Mouse (Mus musculus) brain, embryonic 14.5 days (tissue): ENCODE results near the gene Smchd1. TPM values are rescaled to one million over a fixed set of nuclear protein-coding genes. Genes with fewer than 3 reads are reported as not detected.

Experiments
- DNase-seq: peaks from one replicate; pipeline ENCODE4 v3.0.0-alpha.2; 2011; ENCODE audit warnings: low read depth
- CTCF ChIP-seq: fragments of 200-500 bp; IDR thresholded peaks from 2 replicates; pipeline ENCODE4 v1.5.1; 2012; ENCODE audit warnings: inconsistent platforms, mild to moderate bottlenecking, moderate library complexity, borderline replicate concordance; ENCODE audit not compliant: insufficient read depth, insufficient read length; ENCODE audit errors: extremely low read depth
- POLR2A ChIP-seq: fragments of 200-500 bp; IDR thresholded peaks from 2 replicates; pipeline ENCODE4 v1.6.1; 2012; ENCODE audit warnings: mild to moderate bottlenecking, inconsistent platforms, borderline replicate concordance; ENCODE audit not compliant: poor library complexity, insufficient read depth, insufficient read length, severe bottlenecking; ENCODE audit errors: extremely low read depth
- polyA plus RNA-seq: library from polyadenylated mRNA; depleted of rRNA; stranded (reverse); fragments of >200 nt; gene quantifications from 2 replicates; pipeline ENCODE4 v1.2.3, GENCODE M21; 2012; rRNA removed

Gene Smchd1
- 33.7 and 41.3 TPM in 2 replicates for polyA plus RNA-seq

- peak; percentile 98 for DNase-seq
- no peak for TF ChIP-seq CTCF
- peak; percentile 56 for TF ChIP-seq POLR2A
Measured at GRCm38 (mm10) chr17:71474762-71475704, at the start of gene Smchd1. TSS of gene Smchd1 (minus strand) at chr17:71475343.

- no peak for TF ChIP-seq POLR2A
- no peak for TF ChIP-seq CTCF
- no peak for DNase-seq
Measured at GRCm38 (mm10) chr17:71510297-71510696, 35.2 kb upstream of the Smchd1 start.

DNA sequence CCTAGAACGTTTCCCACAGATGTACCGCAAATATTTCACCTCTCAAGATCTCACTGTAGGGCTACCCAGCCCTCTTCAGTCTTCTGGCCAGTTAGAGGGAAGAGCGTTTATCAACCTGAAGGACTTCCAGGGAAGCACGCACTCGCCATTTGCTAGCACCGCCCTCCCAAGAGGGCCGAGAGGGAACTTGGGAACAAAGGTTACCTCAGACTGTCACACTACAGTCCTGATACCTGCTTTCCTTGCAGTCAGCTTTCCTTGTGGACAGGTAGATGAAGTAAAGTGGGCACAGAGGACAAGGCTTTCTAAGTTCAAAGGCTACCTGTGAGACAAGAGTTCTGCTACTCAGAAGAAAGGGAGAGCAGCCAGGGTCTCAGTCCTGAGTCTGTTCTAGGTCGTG lies 31.7 kb upstream of the Smchd1 start:
- no peak for DNase-seq
- TF ChIP-seq POLR2A (no peak), CTCF (no peak)

DNA sequence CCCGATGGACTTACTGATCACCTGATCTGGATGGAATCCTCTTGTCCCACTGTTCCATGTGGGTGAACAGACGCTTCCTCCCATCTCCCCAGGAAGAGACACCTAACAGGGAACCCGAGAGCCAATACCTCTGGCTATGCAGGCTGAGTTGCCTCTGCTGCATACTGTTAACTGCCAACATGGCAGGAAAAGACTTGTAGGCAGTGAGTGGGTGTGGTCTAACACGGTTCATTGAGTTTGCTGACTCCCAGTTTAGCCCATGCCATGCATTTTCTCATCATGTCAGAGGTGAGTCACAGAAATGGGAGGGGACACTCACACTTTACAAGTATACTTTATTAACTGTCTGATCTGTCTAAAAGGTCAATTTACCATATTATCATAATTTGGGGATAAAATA lies 20.6 kb upstream of the Smchd1 start:
- TF ChIP-seq CTCF (no peak), POLR2A (no peak)
- no peak for DNase-seq

DNA sequence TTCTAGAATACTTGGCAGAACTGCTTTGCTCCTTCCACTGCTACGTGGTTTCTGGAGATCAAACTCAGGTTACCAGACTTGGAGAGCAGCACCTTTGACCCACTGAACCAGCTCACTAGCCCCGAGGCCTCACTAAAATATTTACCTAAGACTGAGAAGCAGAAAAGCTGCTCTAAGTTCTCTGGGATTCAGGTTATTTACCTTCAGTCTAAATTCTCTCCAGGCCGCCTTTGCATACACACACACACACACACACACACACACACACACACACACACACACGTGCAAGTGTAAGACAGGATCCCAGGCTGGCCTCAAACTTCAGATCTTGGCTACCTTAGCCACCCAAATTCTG lies 16.2 kb upstream of the Smchd1 start:
- no peak for DNase-seq
- no peak for TF ChIP-seq POLR2A
- no peak for TF ChIP-seq CTCF

DNA sequence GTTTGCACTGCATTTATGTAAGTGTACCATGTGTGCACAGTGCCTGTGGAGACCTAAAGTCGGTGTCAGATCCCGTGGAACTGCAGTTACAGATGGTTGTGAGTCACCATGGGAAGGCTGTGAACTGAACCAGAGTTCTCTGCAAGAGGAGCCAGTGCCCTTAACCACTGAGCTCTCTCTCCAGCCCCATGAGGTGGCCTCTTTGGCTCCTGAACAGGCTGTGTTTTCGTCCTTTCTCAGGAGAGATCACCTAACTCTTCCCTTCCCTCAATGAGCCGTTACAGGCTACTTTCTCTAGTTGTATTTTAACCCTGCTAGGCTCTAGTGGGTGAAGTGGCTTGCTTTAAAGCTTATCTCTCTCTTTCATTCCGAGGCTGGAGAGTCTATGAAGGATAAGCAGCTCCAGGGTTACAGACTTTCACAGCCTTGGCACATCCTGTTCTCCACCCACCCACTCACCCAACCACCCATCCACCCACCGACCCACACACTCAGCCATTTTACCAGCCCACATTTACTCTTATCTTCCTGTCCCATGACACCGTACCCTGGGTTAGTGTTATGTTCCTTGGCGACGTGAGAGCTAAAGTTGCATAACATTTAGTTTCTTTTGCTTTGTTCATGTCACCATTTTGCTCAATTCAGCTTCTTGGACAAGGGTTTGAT lies 15.7 kb upstream of the Smchd1 start:
- no peak for TF ChIP-seq POLR2A
- no peak for TF ChIP-seq CTCF
- DNase-seq: no peak

- no peak for DNase-seq
- TF ChIP-seq CTCF: no peak
- TF ChIP-seq POLR2A: no peak
Measured at GRCm38 (mm10) chr17:71489703-71490461, 14.7 kb upstream of the Smchd1 start.

- no peak for DNase-seq
- no peak for TF ChIP-seq POLR2A
- TF ChIP-seq CTCF: no peak
Measured at GRCm38 (mm10) chr17:71486231-71486851, 11.2 kb upstream of the Smchd1 start.

DNA sequence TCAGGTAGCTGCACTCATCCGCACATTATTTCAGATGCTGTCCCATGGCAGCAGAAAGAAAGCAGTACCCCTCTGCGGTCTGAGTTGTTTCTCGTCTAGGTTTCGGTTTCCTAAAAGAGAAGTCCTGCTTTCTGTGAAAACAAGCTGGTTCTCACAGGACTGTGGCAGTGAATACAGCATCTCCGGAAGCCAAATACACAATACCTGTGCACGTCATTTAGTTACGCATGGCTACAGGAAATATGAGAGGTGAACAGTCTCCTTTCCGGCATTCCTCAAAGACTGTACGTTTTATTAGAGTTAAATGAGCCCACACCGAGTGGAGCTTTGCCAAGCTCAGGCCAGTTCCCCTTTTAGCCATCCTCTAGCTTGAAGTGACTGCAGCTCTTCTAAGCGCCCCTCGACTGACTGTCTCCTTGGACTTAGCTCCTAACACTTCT lies 10.7 kb upstream of the Smchd1 start:
- DNase-seq: no peak
- TF ChIP-seq CTCF (no peak), POLR2A (no peak)

- no peak for DNase-seq
- TF ChIP-seq POLR2A: no peak
- no peak for TF ChIP-seq CTCF
Measured at GRCm38 (mm10) chr17:71484711-71485110, 9.6 kb upstream of the Smchd1 start.
